Mouse (Mus musculus) MEL (cell line): Measurements from ENCODE around the gene Cenpa. TPM values are rescaled to one million over a fixed set of nuclear protein-coding genes. Genes with fewer than 3 reads are reported as not detected.

Source experiments
- DNase-seq: peaks from one replicate; pipeline ENCODE4 v3.0.0; 2011; ENCODE audit warnings: low read depth, low spot score
- H3K27ac ChIP-seq: 2 replicates; pipeline ENCODE4 v1.5.1; 2012; ENCODE audit warnings: low read depth, mild to moderate bottlenecking, control low read depth, low read length, moderate library complexity; ENCODE audit not compliant: control insufficient read depth
- H3K27me3 ChIP-seq, 2 experiments: fragments of 150-350 bp in 1 of 2; sonication (generic) in 1 of 2; 2 replicates each; pipeline ENCODE4 v1.6.1; 2012; ENCODE audit warnings: low read length in 2 of 2, mild to moderate bottlenecking in 2 of 2, improper control_type of control experiment in 1 of 2, moderate library complexity in 1 of 2; ENCODE audit not compliant: insufficient read depth in 2 of 2, control insufficient read depth in 1 of 2
- H3K36me3 ChIP-seq, 2 experiments: 2 replicates each; pipeline ENCODE4 v1.6.1; 2012 to 2014; ENCODE audit warnings: low read length in 2 of 2, improper control_type of control experiment in 1 of 2, inconsistent platforms in 1 of 2, mild to moderate bottlenecking in 1 of 2; ENCODE audit not compliant: insufficient read depth in 2 of 2, control insufficient read depth in 1 of 2
- H3K4me1 ChIP-seq, 2 experiments: fragments of 150-350 bp in 1 of 2; sonication (generic) in 1 of 2; 2 replicates each; pipeline ENCODE4 v1.6.1; 2012; ENCODE audit warnings: low read length in 2 of 2, improper control_type of control experiment in 1 of 2, mild to moderate bottlenecking in 1 of 2; ENCODE audit not compliant: insufficient read depth in 2 of 2, control insufficient read depth in 1 of 2
- H3K4me3 ChIP-seq, 2 experiments: fragments of 150-350 bp in 1 of 2; sonication (generic) in 1 of 2; 2 replicates each; pipeline ENCODE4 v1.5.1; 2012; ENCODE audit warnings: low read depth in 2 of 2, low read length in 2 of 2, mild to moderate bottlenecking in 2 of 2, moderate library complexity in 2 of 2, control low read depth in 1 of 2, improper control_type of control experiment in 1 of 2; ENCODE audit not compliant: control insufficient read depth in 1 of 2, insufficient read depth in 1 of 2
- H3K79me2 ChIP-seq: 2 replicates; pipeline ENCODE4 v1.6.1; 2012; ENCODE audit warnings: mild to moderate bottlenecking, low read length, moderate library complexity; ENCODE audit not compliant: control insufficient read depth, poor library complexity, insufficient read depth
- H3K9ac ChIP-seq: 2 replicates; pipeline ENCODE4 v1.6.1; 2012; ENCODE audit warnings: low read depth, mild to moderate bottlenecking, control low read depth, low read length, moderate library complexity; ENCODE audit not compliant: control insufficient read depth, poor library complexity, severe bottlenecking
- H3K9me3 ChIP-seq: fragments of 150-350 bp; sonication (generic); replicated peaks from 2 replicates; pipeline ENCODE4 v1.6.1; 2012; ENCODE audit warnings: mild to moderate bottlenecking, low read length, improper control_type of control experiment, moderate library complexity; ENCODE audit not compliant: insufficient read depth
- RCOR1 ChIP-seq: IDR thresholded peaks from 2 replicates; pipeline ENCODE4 v1.6.1; 2012; ENCODE audit warnings: low read depth, mild to moderate bottlenecking, inconsistent platforms, low read length, improper control_type of control experiment
- polyA plus RNA-seq, 2 experiments: library from polyadenylated mRNA; stranded (reverse) in 1 of 2; unstranded in 1 of 2; fragments of >175 nt in 1 of 2; fragments of >200 nt in 1 of 2; gene quantifications; 2 replicates each; pipeline versions ENCODE4 v1.2.1 to v1.2.4; 2012; ENCODE audit warnings: low replicate concordance in 2 of 2, low read depth in 1 of 2; ENCODE audit not compliant: insufficient read length in 2 of 2, insufficient read depth in 1 of 2, missing spikeins in 1 of 2
- total RNA-seq: library from RNA; depleted of rRNA; stranded (reverse); fragments of 300-350 nt; gene quantifications from 2 replicates; pipeline ENCODE4 v1.2.3, GENCODE M21; 2012; rRNA removed

Cenpa gene
- total and polyA plus RNA-seq, 3 experiments: 100 to 566 (median 341) TPM

DNA sequence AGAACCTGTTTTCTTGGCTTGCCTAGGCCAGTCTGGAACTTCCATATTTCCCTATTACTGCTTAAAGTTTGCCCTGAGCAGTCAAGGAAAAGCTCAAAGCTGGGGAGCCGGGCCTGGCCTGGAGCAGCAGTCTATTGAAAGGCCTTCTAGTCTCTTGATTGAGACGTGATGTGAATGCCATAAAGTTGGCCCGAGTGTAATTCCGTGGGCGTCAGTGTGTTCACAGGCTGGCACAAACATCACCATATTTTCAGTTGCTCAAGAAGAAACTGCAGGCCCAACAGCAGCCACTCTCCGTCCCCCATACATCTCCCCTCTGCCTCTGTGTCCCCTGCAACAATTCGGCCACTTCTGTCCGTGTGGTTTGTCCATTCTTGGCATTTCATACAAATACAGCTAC, 55.4 kb downstream of the Cenpa start:
- Histone ChIP-seq H3K9me3 (no peaks in the 10 kb centered on the region), H3K4me1 (no peaks in the 10 kb centered on the region), H3K79me2 (no peaks in the 10 kb centered on the region), H3K9ac (no peak overlapping the region), H3K27ac (no peak overlapping the region), H3K4me3 (no peak overlapping the region), H3K36me3 (no peaks in the 10 kb centered on the region), H3K27me3 (peaks cover 15% of the 10 kb centered on the region in 2 experiments)
- no peak for TF ChIP-seq RCOR1
- no peak for DNase-seq

Other genes with a start within 250 kb of the Cenpa start
- gene Otof, start 204.8 kb upstream of the Cenpa start, total RNA-seq: not detected in 2 replicates
- gene Otof, start 204.8 kb upstream of the Cenpa start, polyA plus RNA-seq: under 1 TPM in 1 of 2 experiments, not detected in 1; 0.01 TPM
- not detected in 2 replicates for gene 1700001C02Rik, start 200.7 kb upstream of the Cenpa start, total RNA-seq
- gene 1700001C02Rik, start 200.7 kb upstream of the Cenpa start, polyA plus RNA-seq: not detected
- not detected in 2 replicates for gene Cib4, start 120.9 kb upstream of the Cenpa start, total RNA-seq
- gene Cib4, start 120.9 kb upstream of the Cenpa start, polyA plus RNA-seq: not detected
- not detected in 2 replicates for gene Kcnk3, start 78.6 kb upstream of the Cenpa start, total RNA-seq
- gene Kcnk3, start 78.6 kb upstream of the Cenpa start, polyA plus RNA-seq: not detected
- 15.7 and 18.0 TPM in 2 replicates for gene Slc35f6, start 18.8 kb upstream of the Cenpa start, total RNA-seq
- 10 to 100 TPM in 1 of 2 experiments, not detected in 1; 32.4 TPM for gene Slc35f6, start 18.8 kb upstream of the Cenpa start, polyA plus RNA-seq
- gene Dpysl5, start 44.8 kb downstream of the Cenpa start, total RNA-seq: not detected in 2 replicates
- not detected for gene Dpysl5, start 44.8 kb downstream of the Cenpa start, polyA plus RNA-seq
- 0.04 TPM in 1 of 2 replicates, not detected in the other for gene Mapre3, start 147.9 kb downstream of the Cenpa start, total RNA-seq
- under 1 TPM in 1 of 2 experiments, not detected in 1; 0.81 TPM for gene Mapre3, start 147.9 kb downstream of the Cenpa start, polyA plus RNA-seq
- 41.3 and 50.5 TPM in 2 replicates for gene Tmem214, start 201.2 kb downstream of the Cenpa start, total RNA-seq
- 100 to 1,000 TPM; 101 to 170 TPM for gene Tmem214, start 201.2 kb downstream of the Cenpa start, polyA plus RNA-seq
- gene Agbl5, start 221.9 kb downstream of the Cenpa start, total RNA-seq: 10.6 and 12.8 TPM in 2 replicates
- 10 to 100 TPM in 1 of 2 experiments, not detected in 1; 45.0 TPM for gene Agbl5, start 221.9 kb downstream of the Cenpa start, polyA plus RNA-seq
- 296 and 321 TPM in 2 replicates for gene Ost4, start 241.0 kb downstream of the Cenpa start, total RNA-seq
- gene Ost4, start 241.0 kb downstream of the Cenpa start, polyA plus RNA-seq: 100 to 1,000 TPM; 220 to 478 TPM
- 1.3 and 1.5 TPM in 2 replicates for gene Emilin1, start 246.6 kb downstream of the Cenpa start, total RNA-seq
- gene Emilin1, start 246.6 kb downstream of the Cenpa start, polyA plus RNA-seq: 1 to 10 TPM in 1 of 2 experiments, not detected in 1; 2.0 TPM